Mouse (Mus musculus) urinary bladder, postnatal 36 days (tissue): ENCODE results near the gene Rab11fip4.
A peak's percentile ranks its signal among the peaks of the same experiment; 100 is the strongest.
"Not testable (repeated sequence)": the region's sequence is repeated elsewhere in the genome, so short reads cannot be mapped to it uniquely, and the experiment has no call there.

Experiments
- DNase-seq, 2 experiments: peaks; one replicate each; pipeline ENCODE4 v3.0.0; 2022; ENCODE audit warnings: low spot score in 2 of 2, mixed read lengths in 1 of 2

Gene Rab11fip4

GRCm38 (mm10) chr11:79677402-79677801 is 86.4 kb downstream of the Rab11fip4 start:
- no peak for DNase-seq

GRCm38 (mm10) chr11:79678363-79679153 is 87.5 kb downstream of the Rab11fip4 start:
- DNase-seq, result no peak

- no peak for DNase-seq
Measured at GRCm38 (mm10) chr11:79679929-79680328, 88.9 kb downstream of the Rab11fip4 start.

- no peak for DNase-seq
Measured at GRCm38 (mm10) chr11:79680559-79680958, 89.5 kb downstream of the Rab11fip4 start.

GRCm38 (mm10) chr11:79681182-79681581 is 90.2 kb downstream of the Rab11fip4 start:
- no peak for DNase-seq

GRCm38 (mm10) chr11:79681798-79682197 is 90.8 kb downstream of the Rab11fip4 start:
- DNase-seq, result no peak

- no peak for DNase-seq
Measured at GRCm38 (mm10) chr11:79685109-79685508, 94.1 kb downstream of the Rab11fip4 start.

GRCm38 (mm10) chr11:79686501-79687121 is 95.6 kb downstream of the Rab11fip4 start:
- peak; percentile 82 to 89 for DNase-seq

GRCm38 (mm10) chr11:79689916-79690315 is 98.9 kb downstream of the Rab11fip4 start:
- no peak for DNase-seq

- no peak for DNase-seq
Measured at GRCm38 (mm10) chr11:79691513-79691912, 100.5 kb downstream of the Rab11fip4 start.

- no peak for DNase-seq
Measured at GRCm38 (mm10) chr11:79696390-79697307, 105.6 kb downstream of the Rab11fip4 start.

GRCm38 (mm10) chr11:79698071-79698470 is 107.1 kb downstream of the Rab11fip4 start:
- no peak for DNase-seq

- not testable (repeated sequence) for DNase-seq
Measured at GRCm38 (mm10) chr11:79698542-79698941, 107.5 kb downstream of the Rab11fip4 start.

- no peak for DNase-seq
Measured at GRCm38 (mm10) chr11:79701466-79701865, 110.5 kb downstream of the Rab11fip4 start.

GRCm38 (mm10) chr11:79702092-79702491 is 111.1 kb downstream of the Rab11fip4 start:
- no peak for DNase-seq

- no peak for DNase-seq
Measured at GRCm38 (mm10) chr11:79703452-79703851, 112.4 kb downstream of the Rab11fip4 start.

GRCm38 (mm10) chr11:79703885-79704291 is 112.9 kb downstream of the Rab11fip4 start:
- no peak for DNase-seq

- peak; percentile 96 for DNase-seq
Measured at GRCm38 (mm10) chr11:79704318-79705150, 113.5 kb downstream of the Rab11fip4 start.

- no peak for DNase-seq
Measured at GRCm38 (mm10) chr11:79707084-79707483, 116.1 kb downstream of the Rab11fip4 start.

- DNase-seq, result peak; percentile 83 to 85
Measured at GRCm38 (mm10) chr11:79710868-79711765, 120.1 kb downstream of the Rab11fip4 start.
